In the genomic region with DNA sequence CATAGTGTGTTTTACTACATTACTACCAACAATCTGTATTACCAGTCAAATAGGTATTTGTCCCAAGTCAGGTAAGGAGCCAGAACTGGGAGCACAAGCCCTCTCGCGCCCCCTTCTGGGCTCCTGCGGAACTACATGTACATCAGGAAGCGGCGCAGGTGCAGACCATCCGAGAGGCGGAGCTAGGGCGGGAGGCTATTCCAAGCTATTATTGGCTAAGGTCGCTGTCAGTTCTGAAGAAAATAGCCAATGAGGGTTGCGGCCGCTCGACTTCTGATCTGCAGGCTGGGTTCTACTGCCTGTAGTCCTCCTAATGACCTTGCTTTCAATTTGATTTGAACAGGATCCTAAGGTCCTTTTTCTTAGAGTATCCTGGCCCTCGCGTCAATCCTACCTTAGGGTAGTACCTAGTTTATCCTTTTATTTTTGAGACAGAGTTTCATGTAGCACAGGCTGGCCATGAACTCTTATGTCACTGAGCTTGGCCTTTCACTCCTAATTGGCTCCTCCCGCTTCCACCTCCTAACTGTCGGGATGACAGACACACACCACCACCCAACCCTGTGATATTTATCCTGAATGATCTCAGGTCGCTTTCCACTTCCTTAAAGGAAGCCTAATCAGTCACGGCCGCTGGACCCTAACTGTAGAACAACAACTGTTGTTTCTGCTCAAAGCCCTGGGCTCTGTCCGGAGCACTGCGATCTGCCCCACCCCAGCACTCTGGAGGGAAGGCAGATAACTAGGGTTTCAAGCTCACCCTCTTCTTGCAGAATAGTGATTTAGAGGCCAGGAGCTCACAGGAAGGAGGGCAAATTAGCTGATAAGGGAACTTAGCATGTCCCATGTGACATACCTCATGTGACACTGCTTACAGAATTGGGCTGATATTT, we compare ENCODE assay signal across 1 mouse cellular context.
TF ChIP-seq lines count a peak whose summit lies in the region.

No protein-coding gene starts in this region.

TF ChIP-seq in myocyte, 11 proteins besides CTCF, POLR2A, EP300 and RAD21 (continued from another document):
- TF ChIP-seq TCF3 (IDR thresholded peaks at IDR 0.05; ENCODE audit: insufficient read length, low read depth) (no peak), USF1 (IDR thresholded peaks at IDR 0.05; ENCODE audit: low read depth) (no peak)
